ENCODE assay signal across 20 mouse cellular contexts in genomic region chr7:80183466-80183865, GRCm38 (mm10). TPM values are rescaled to one million over a fixed set of nuclear protein-coding genes. Genes with fewer than 3 reads are reported as not detected.
DNase-seq lines count a peak whose midpoint lies in the region; ATAC-seq and TF ChIP-seq lines count a peak whose summit lies in the region.
"Had no signal": no experiment of that assay in that cellular context is flagged by ENCODE, and none has a peak within 500 bp of the region (broad histone marks: within the 10 kb centered on the region; RNA-seq: fewer than 3 reads in every experiment).

No protein-coding gene starts in this region.

- peaks cover 6% of the 10 kb centered on the region; the same call in 1 of the 2 replicates for H3K27me3 ChIP-seq in liver, embryonic 13.5 days
- H3K27me3 ChIP-seq in liver, postnatal 0 days (ENCODE audit: insufficient read depth, low read length): no peaks in the 10 kb centered on the region
- H3K27me3 ChIP-seq: embryonic facial prominence, embryonic 13.5 days; forebrain, embryonic 13.5 days; hindbrain, embryonic 15.5 days had no signal

- no peak for TF ChIP-seq EP300 in liver, postnatal 0 days (IDR thresholded peaks at IDR 0.05; ENCODE audit: low read depth)

- H3K27ac ChIP-seq in liver, embryonic 13.5 days: peak overlapping the region; percentile 50; the same call in 1 of the 2 replicates
- H3K27ac ChIP-seq in liver, postnatal 0 days (ENCODE audit: low read depth): no peak overlapping the region
- H3K27ac ChIP-seq: embryonic facial prominence, embryonic 13.5 days; forebrain, embryonic 13.5 days; heart, embryonic 13.5 days; hindbrain, embryonic 15.5 days had no signal

- no peak for DNase-seq in liver, embryonic 13.5 days
- no peak for DNase-seq in liver, postnatal 0 days
- DNase-seq in A20 (ENCODE audit: low read depth, low spot score): peak; percentile 47
- peak; percentile 82 for DNase-seq in induced T-regulatory cell, adult 2 months (ENCODE audit: low read depth)
- DNase-seq in kidney, postnatal 10 days: no peak
- no peak for DNase-seq in cerebellum, postnatal 10 days
- DNase-seq: adrenal gland, adult 8-10 months; adrenal gland, postnatal 36 days; cerebellum, adult 11 months; cerebellum, adult 8-10 months; cerebellum, postnatal 36 days; forebrain, postnatal 0 days; gastrocnemius, postnatal 14 days; heart, postnatal 36 days had no signal

- no peak overlapping the region for H3K9ac ChIP-seq in liver, embryonic 13.5 days
- H3K9ac ChIP-seq in liver, postnatal 0 days (replicated peaks): no peak overlapping the region
- H3K9ac ChIP-seq: embryonic facial prominence, embryonic 13.5 days; forebrain, embryonic 13.5 days; forebrain, postnatal 0 days; hindbrain, embryonic 15.5 days had no signal

- WGBS in liver, embryonic 13.5 days (ENCODE audit: insufficient replicate concordance): 71% methylated on average over 1 of the region's 1 CpGs
- 88% methylated on average over 1 of the region's 1 CpGs for WGBS in liver, postnatal 0 days (ENCODE audit: insufficient replicate concordance)

- TF ChIP-seq CTCF in liver, postnatal 0 days (IDR thresholded peaks at IDR 0.05; ENCODE audit: low read depth): no peak

- no peak overlapping the region for H3K4me2 ChIP-seq in liver, embryonic 13.5 days
- no peak overlapping the region for H3K4me2 ChIP-seq in liver, postnatal 0 days (ENCODE audit: low read depth, low read length)
- H3K4me2 ChIP-seq: embryonic facial prominence, embryonic 13.5 days; forebrain, embryonic 13.5 days; heart, embryonic 13.5 days; hindbrain, embryonic 15.5 days had no signal

- no peaks in the 10 kb centered on the region for H3K9me3 ChIP-seq in liver, embryonic 13.5 days (replicated peaks)
- H3K9me3 ChIP-seq in liver, postnatal 0 days (ENCODE audit: low read length): no peaks in the 10 kb centered on the region
- H3K9me3 ChIP-seq: embryonic facial prominence, embryonic 13.5 days; forebrain, embryonic 13.5 days; heart, embryonic 13.5 days; hindbrain, embryonic 15.5 days had no signal

- no peak overlapping the region for H3K4me3 ChIP-seq in liver, embryonic 13.5 days (replicated peaks)
- no peak overlapping the region for H3K4me3 ChIP-seq in liver, postnatal 0 days (ENCODE audit: low read depth, low read length)
- H3K4me3 ChIP-seq: embryonic facial prominence, embryonic 13.5 days; forebrain, embryonic 13.5 days; heart, embryonic 13.5 days; hindbrain, embryonic 15.5 days had no signal

- H3K36me3 ChIP-seq in liver, embryonic 13.5 days: no peaks in the 10 kb centered on the region
- H3K36me3 ChIP-seq in liver, postnatal 0 days (replicated peaks; ENCODE audit: insufficient read depth, low read length): no peaks in the 10 kb centered on the region
- H3K36me3 ChIP-seq: embryonic facial prominence, embryonic 13.5 days; heart, embryonic 13.5 days; hindbrain, embryonic 15.5 days had no signal

- H3K4me1 ChIP-seq in liver, embryonic 13.5 days (replicated peaks): peaks cover 77% of the 10 kb centered on the region
- peaks cover 52% of the 10 kb centered on the region for H3K4me1 ChIP-seq in liver, postnatal 0 days (ENCODE audit: insufficient read depth)

- ATAC-seq in liver, embryonic 13.5 days (ENCODE audit: low read depth): no peak
- ATAC-seq in liver, postnatal 0 days: no peak
- peak; percentile 33 for ATAC-seq in CD4-positive, CD25-positive, alpha-beta regulatory T cell, adult 4 months
- no peak for ATAC-seq in megakaryocyte progenitor cell, adult 5-6 weeks (replicated peaks; ENCODE audit: poor library complexity)
- ATAC-seq: forebrain, embryonic 13.5 days; forebrain, postnatal 0 days had no signal

RNA-seq across cellular contexts. Expression of gene Sema4b, which starts 3.2 kb away (rescaled TPM):
- 13.1 and 14.1 TPM in 2 replicates for polyA plus RNA-seq in liver, embryonic 13.5 days (2015; fragmentation: Nextera tagmentation; extraction: Ambion mirVana)
- 11.7 and 13.5 TPM in 2 replicates for polyA plus RNA-seq in liver, postnatal 0 days (2015; fragmentation: Nextera tagmentation; extraction: Ambion mirVana)
- polyA plus RNA-seq in CD4-positive, CD25-positive, alpha-beta regulatory T cell, adult 4 months (2017; shearing (Covaris generic)): 10 to 100 TPM; 19.2 to 26.0 TPM
- 6.6 and 7.7 TPM in 2 replicates for total RNA-seq in megakaryocyte progenitor cell, adult 5-6 weeks (2015)
- total RNA-seq in megakaryocyte progenitor cell, adult 5-6 weeks (2017): 5.3 and 8.1 TPM in 2 replicates

RNA-seq across cellular contexts. Expression of gene Cib1, which starts 49.1 kb away (rescaled TPM):
- polyA plus RNA-seq in liver, embryonic 13.5 days (2015; fragmentation: Nextera tagmentation; extraction: Ambion mirVana): 91.0 and 102 TPM in 2 replicates
- 79.4 and 89.2 TPM in 2 replicates for polyA plus RNA-seq in liver, postnatal 0 days (2015; fragmentation: Nextera tagmentation; extraction: Ambion mirVana)
- 10 to 100 TPM; 86.5 to 98.1 TPM for polyA plus RNA-seq in CD4-positive, CD25-positive, alpha-beta regulatory T cell, adult 4 months (2017; shearing (Covaris generic))
- 65.0 and 67.2 TPM in 2 replicates for total RNA-seq in megakaryocyte progenitor cell, adult 5-6 weeks (2015)
- 32.7 and 43.8 TPM in 2 replicates for total RNA-seq in megakaryocyte progenitor cell, adult 5-6 weeks (2017)

RNA-seq across cellular contexts. Expression of gene Gdpgp1, which starts 49.2 kb away (rescaled TPM):
- polyA plus RNA-seq in liver, embryonic 13.5 days (2015; fragmentation: Nextera tagmentation; extraction: Ambion mirVana): 2.4 and 3.0 TPM in 2 replicates
- polyA plus RNA-seq in liver, postnatal 0 days (2015; fragmentation: Nextera tagmentation; extraction: Ambion mirVana): 1.5 and 1.6 TPM in 2 replicates
- polyA plus RNA-seq in CD4-positive, CD25-positive, alpha-beta regulatory T cell, adult 4 months (2017; shearing (Covaris generic)): 10 to 100 TPM in 1 of 2 experiments, 1 to 10 TPM in 1; 8.4 to 11.4 TPM
- total RNA-seq in megakaryocyte progenitor cell, adult 5-6 weeks (2015): 7.1 TPM in 2 replicates
- total RNA-seq in megakaryocyte progenitor cell, adult 5-6 weeks (2017): 2.0 and 2.4 TPM in 2 replicates

Comparison
In these comparisons a context has a peak if more than half of its experiments do, and no peak if none do; other contexts are left out.
1. DNase-seq: peak in A20 (single experiment) and induced T-regulatory cell, adult 2 months (single experiment); none in liver, embryonic 13.5 days (single experiment), liver, postnatal 0 days (single experiment), kidney, postnatal 10 days (single experiment) and cerebellum, postnatal 10 days (0 of 2).